Mouse (Mus musculus) E14TG2a.4 (cell line): ENCODE data around the gene Ccsap.

Source experiments
- CTCF ChIP-seq: conservative IDR thresholded peaks from 2 replicates; pipeline ENCODE4 v1.5.1; 2014; ENCODE audit warnings: low read length
- NANOG ChIP-seq: IDR thresholded peaks from 2 replicates; pipeline ENCODE4 v1.6.1; 2014; ENCODE audit warnings: borderline replicate concordance, low read length, mixed read lengths

DNA sequence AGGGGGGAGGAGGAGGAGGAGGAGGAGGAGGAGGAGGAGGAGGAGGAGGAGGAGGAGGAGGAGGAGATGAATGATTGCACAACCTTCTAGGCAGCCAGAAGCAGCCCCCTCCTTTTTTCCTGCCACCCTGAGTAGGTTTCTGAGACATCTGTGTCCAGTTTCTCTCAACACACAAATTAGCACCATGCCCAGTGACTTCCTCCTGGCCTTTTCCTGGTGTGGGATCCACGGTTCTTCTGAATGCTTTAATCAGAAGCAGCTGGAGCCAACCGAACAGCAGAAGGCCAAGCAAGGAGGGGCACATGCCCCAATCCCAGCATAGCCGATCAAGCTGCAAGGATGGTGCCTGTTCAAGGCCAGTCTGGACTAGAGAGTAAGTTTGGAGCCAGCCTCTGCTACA, 60.1 kb downstream of the Ccsap start:
- TF ChIP-seq CTCF: no peak
- TF ChIP-seq NANOG: no peak
